Mouse (Mus musculus): ENCODE results near the gene Birc5.
A peak's percentile ranks its signal among the peaks of the same experiment; 100 is the strongest.
"Not testable (repeated sequence)": the region's sequence is repeated elsewhere in the genome, so short reads cannot be mapped to it uniquely, and the experiment has no call there.

The Birc5 gene

GRCm38 (mm10) chr11:117829671-117830215 lies 19.3 kb upstream of the Birc5 start:
- Histone ChIP-seq H3K4me3 (replicated peaks; ENCODE audit: low read length) (no peak overlapping the region), H3K9me3 (ENCODE audit: low read length) (no peaks in the 10 kb centered on the region), H3K4me1 (replicated peaks; ENCODE audit: low read depth, low read length) (peaks cover 91% of the 10 kb centered on the region), H3K27me3 (ENCODE audit: insufficient read depth, low read length) (no peaks in the 10 kb centered on the region), H3K36me3 (ENCODE audit: insufficient read depth, low read length) (no peaks in the 10 kb centered on the region)
- TF ChIP-seq POU5F1 (IDR thresholded peaks at IDR 0.05; ENCODE audit: borderline replicate concordance, low read length) (no peak), CTCF (conservative IDR thresholded peaks at IDR 0.05; ENCODE audit: low read length) (no peak), NANOG (IDR thresholded peaks at IDR 0.05; ENCODE audit: borderline replicate concordance, low read length) (no peak)

- Histone ChIP-seq H3K4me1 (replicated peaks; ENCODE audit: low read depth, low read length) (peaks cover 92% of the 10 kb centered on the region), H3K9me3 (ENCODE audit: low read length) (no peaks in the 10 kb centered on the region), H3K36me3 (ENCODE audit: insufficient read depth, low read length) (no peaks in the 10 kb centered on the region), H3K27me3 (ENCODE audit: insufficient read depth, low read length) (no peaks in the 10 kb centered on the region), H3K4me3 (replicated peaks; ENCODE audit: low read length) (0 out of 2 replicates have a peak overlapping the region, but pooled peaks have one; percentile 13)
- TF ChIP-seq NANOG (IDR thresholded peaks at IDR 0.05; ENCODE audit: borderline replicate concordance, low read length) (no peak), CTCF (conservative IDR thresholded peaks at IDR 0.05; ENCODE audit: low read length) (no peak), POU5F1 (IDR thresholded peaks at IDR 0.05; ENCODE audit: borderline replicate concordance, low read length) (no peak)
Measured at GRCm38 (mm10) chr11:117830401-117830800, 18.6 kb upstream of the Birc5 start.

GRCm38 (mm10) chr11:117832086-117832969 lies 16.7 kb upstream of the Birc5 start:
- Histone ChIP-seq H3K4me3 (replicated peaks; ENCODE audit: low read length) (peak overlapping the region; percentile 82), H3K27me3 (ENCODE audit: insufficient read depth, low read length) (no peaks in the 10 kb centered on the region), H3K36me3 (ENCODE audit: insufficient read depth, low read length) (no peaks in the 10 kb centered on the region), H3K9me3 (ENCODE audit: low read length) (no peaks in the 10 kb centered on the region), H3K4me1 (replicated peaks; ENCODE audit: low read depth, low read length) (peaks cover 94% of the 10 kb centered on the region)
- peak; percentile 71 for TF ChIP-seq CTCF (conservative IDR thresholded peaks at IDR 0.05; ENCODE audit: low read length)
- TF ChIP-seq NANOG (IDR thresholded peaks at IDR 0.05; ENCODE audit: borderline replicate concordance, low read length) = no peak

GRCm38 (mm10) chr11:117833509-117833908 lies 15.5 kb upstream of the Birc5 start:
- not testable (repeated sequence) for H3K4me3 ChIP-seq (replicated peaks; ENCODE audit: low read length); H3K36me3 ChIP-seq (ENCODE audit: insufficient read depth, low read length); H3K27me3 ChIP-seq (ENCODE audit: insufficient read depth, low read length); H3K9me3 ChIP-seq (ENCODE audit: low read length)
- peaks cover 93% of the 10 kb centered on the region for H3K4me1 ChIP-seq (replicated peaks; ENCODE audit: low read depth, low read length)

DNA sequence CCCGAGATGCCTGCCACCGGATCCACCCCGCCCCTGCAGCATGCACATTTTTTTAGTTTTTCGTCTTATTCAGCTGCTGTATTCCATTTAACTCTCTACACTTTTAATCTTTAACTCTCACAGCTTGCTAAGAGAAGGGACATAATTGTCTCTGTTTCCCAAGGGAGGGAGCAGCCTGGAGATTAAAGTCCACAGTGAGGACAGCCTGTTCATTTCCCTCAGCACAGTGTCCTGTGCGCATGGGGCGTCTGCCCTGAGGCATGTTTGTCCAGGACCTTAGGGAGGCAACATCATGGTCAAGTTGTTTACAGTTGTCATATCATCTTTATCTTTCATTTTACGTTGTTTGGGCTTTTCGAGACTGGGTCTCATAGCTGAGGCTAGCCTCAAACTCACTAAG lies 15.0 kb upstream of the Birc5 start:
- no peak overlapping the region for H3K4me3 ChIP-seq (replicated peaks; ENCODE audit: low read length)
- no peaks in the 10 kb centered on the region for H3K27me3 ChIP-seq (ENCODE audit: insufficient read depth, low read length)
- TF ChIP-seq POU5F1 (IDR thresholded peaks at IDR 0.05; ENCODE audit: borderline replicate concordance, low read length) (no peak), NANOG (IDR thresholded peaks at IDR 0.05; ENCODE audit: borderline replicate concordance, low read length) (no peak), CTCF (conservative IDR thresholded peaks at IDR 0.05; ENCODE audit: low read length) (no peak)
- H3K4me1 ChIP-seq (replicated peaks; ENCODE audit: low read depth, low read length) = peaks cover 93% of the 10 kb centered on the region
- no peaks in the 10 kb centered on the region for H3K9me3 ChIP-seq (ENCODE audit: low read length)
- H3K36me3 ChIP-seq (ENCODE audit: insufficient read depth, low read length) = no peaks in the 10 kb centered on the region

DNA sequence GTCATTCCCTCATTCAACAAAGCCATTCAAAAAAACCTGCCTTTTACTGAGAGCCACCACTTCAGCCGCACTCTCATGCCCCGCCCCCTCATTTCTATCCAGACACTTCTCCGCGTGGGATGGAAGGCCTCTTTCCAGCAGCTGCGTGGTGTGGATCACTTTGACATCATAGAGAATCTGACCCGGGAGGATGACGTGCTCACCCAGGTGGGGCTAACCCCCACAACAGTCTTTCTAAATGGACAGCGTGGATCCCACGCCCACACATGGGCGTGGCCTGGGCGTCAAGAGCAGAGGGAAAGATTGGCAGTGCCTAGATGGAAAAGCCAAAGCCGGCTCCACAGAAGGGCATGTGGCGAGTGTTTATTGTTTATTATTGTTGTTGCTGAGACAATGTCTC lies 12.7 kb upstream of the Birc5 start:
- Histone ChIP-seq H3K4me1 (replicated peaks; ENCODE audit: low read depth, low read length) (peaks cover 86% of the 10 kb centered on the region), H3K9me3 (ENCODE audit: low read length) (no peaks in the 10 kb centered on the region), H3K36me3 (ENCODE audit: insufficient read depth, low read length) (no peaks in the 10 kb centered on the region), H3K4me3 (replicated peaks; ENCODE audit: low read length) (peak overlapping the region; percentile 27; the same call in 1 of the 2 replicates), H3K27me3 (ENCODE audit: insufficient read depth, low read length) (no peaks in the 10 kb centered on the region)
- TF ChIP-seq CTCF (conservative IDR thresholded peaks at IDR 0.05; ENCODE audit: low read length) (no peak), NANOG (IDR thresholded peaks at IDR 0.05; ENCODE audit: borderline replicate concordance, low read length) (no peak), POU5F1 (IDR thresholded peaks at IDR 0.05; ENCODE audit: borderline replicate concordance, low read length) (no peak)

DNA sequence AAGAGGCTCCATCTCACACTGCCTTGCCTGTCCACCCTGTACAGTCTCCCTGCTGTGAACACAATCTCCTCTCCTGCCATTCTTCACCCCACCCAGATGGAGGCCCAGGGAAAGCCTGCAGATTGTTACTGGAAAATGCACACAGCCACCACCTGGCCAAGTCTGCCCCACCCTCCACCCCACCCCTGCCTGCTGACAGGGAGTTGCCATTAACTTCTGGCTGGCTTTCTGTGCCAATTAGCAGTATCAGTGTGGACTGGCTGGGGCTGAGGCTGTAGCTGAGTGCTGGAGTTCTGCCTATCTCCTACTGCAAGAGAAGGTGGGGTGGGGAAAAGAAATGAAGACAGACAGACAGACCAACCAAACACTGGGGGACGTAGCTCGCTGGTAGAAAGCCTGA lies 10.5 kb upstream of the Birc5 start:
- H3K4me3 ChIP-seq (replicated peaks; ENCODE audit: low read length) = peak overlapping the region; percentile 26; the same call in 1 of the 2 replicates
- peaks cover 67% of the 10 kb centered on the region for H3K4me1 ChIP-seq (replicated peaks; ENCODE audit: low read depth, low read length)
- H3K9me3 ChIP-seq (ENCODE audit: low read length) = no peaks in the 10 kb centered on the region
- H3K36me3 ChIP-seq (ENCODE audit: insufficient read depth, low read length) = no peaks in the 10 kb centered on the region
- TF ChIP-seq NANOG (IDR thresholded peaks at IDR 0.05; ENCODE audit: borderline replicate concordance, low read length) (no peak), CTCF (conservative IDR thresholded peaks at IDR 0.05; ENCODE audit: low read length) (no peak), POU5F1 (IDR thresholded peaks at IDR 0.05; ENCODE audit: borderline replicate concordance, low read length) (no peak)
- H3K27me3 ChIP-seq (ENCODE audit: insufficient read depth, low read length) = no peaks in the 10 kb centered on the region

DNA sequence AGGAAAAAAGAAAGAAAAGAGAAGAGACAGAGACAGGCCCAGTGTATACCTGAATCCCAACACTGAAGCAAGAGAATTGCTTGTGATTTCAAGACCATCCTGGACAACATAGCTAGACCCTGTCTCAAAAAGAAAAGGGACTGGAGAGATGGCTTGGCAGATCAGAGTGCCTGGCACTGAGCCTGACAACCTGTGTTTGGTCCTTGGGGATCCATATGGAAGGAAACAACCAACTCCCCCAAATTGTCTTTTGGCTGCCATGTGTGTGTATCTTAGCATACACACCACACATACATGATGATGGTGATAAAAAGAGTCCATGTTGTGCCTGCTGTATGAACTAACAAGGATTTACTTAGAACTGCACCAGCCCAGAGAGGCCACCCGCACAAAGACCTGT lies 10.0 kb upstream of the Birc5 start:
- TF ChIP-seq POU5F1 (IDR thresholded peaks at IDR 0.05; ENCODE audit: borderline replicate concordance, low read length) (no peak), NANOG (IDR thresholded peaks at IDR 0.05; ENCODE audit: borderline replicate concordance, low read length) (no peak), CTCF (conservative IDR thresholded peaks at IDR 0.05; ENCODE audit: low read length) (no peak)
- Histone ChIP-seq H3K4me3 (replicated peaks; ENCODE audit: low read length) (no peak overlapping the region), H3K27me3 (ENCODE audit: insufficient read depth, low read length) (no peaks in the 10 kb centered on the region), H3K9me3 (ENCODE audit: low read length) (no peaks in the 10 kb centered on the region), H3K4me1 (replicated peaks; ENCODE audit: low read depth, low read length) (peaks cover 63% of the 10 kb centered on the region), H3K36me3 (ENCODE audit: insufficient read depth, low read length) (no peaks in the 10 kb centered on the region)
